Mouse (Mus musculus) forebrain, embryonic 11.5 days (tissue): ENCODE results near the gene Mobp. TPM values are rescaled to one million over a fixed set of nuclear protein-coding genes. Genes with fewer than 3 reads are reported as not detected.
A peak's percentile ranks its signal among the peaks of the same experiment; 100 is the strongest.

Experiments used
- ATAC-seq: fragments of 200-750 bp; cut with Nextera tagmentation; replicated peaks from 2 replicates; pipeline ENCODE4 v1.8.0; 2017; ENCODE audit warnings: moderate TSS enrichment; ENCODE audit not compliant: low FRiP score
- DNase-seq: peaks from one replicate; pipeline ENCODE4 v3.0.0-alpha.2; 2017; ENCODE audit warnings: low spot score
- H3K27ac ChIP-seq: fragments of 300-500 bp; sonication (generic); 2 replicates; pipeline ENCODE4 v1.5.1; 2014; ENCODE audit warnings: low read depth, low read length
- H3K27me3 ChIP-seq: fragments of 300-500 bp; sonication (generic); 2 replicates; pipeline ENCODE4 v1.6.1; 2014; ENCODE audit warnings: mild to moderate bottlenecking, low read length, mixed read lengths; ENCODE audit not compliant: control insufficient read depth, insufficient read depth
- H3K36me3 ChIP-seq: fragments of 300-500 bp; sonication (generic); 2 replicates; pipeline ENCODE4 v1.6.1; 2014; ENCODE audit warnings: mild to moderate bottlenecking, low read length, moderate library complexity, mixed read lengths; ENCODE audit not compliant: control insufficient read depth, insufficient read depth
- H3K4me1 ChIP-seq: fragments of 300-500 bp; sonication (generic); replicated peaks from 2 replicates; pipeline ENCODE4 v1.6.1; 2014; ENCODE audit warnings: low read length, mixed read lengths; ENCODE audit not compliant: control insufficient read depth, insufficient read depth
- H3K4me2 ChIP-seq: fragments of 300-500 bp; sonication (generic); 2 replicates; pipeline ENCODE4 v1.6.1; 2014; ENCODE audit warnings: low read depth, mild to moderate bottlenecking, low read length, moderate library complexity, mixed read lengths; ENCODE audit not compliant: severe bottlenecking
- H3K4me3 ChIP-seq: fragments of 300-500 bp; sonication (generic); 2 replicates; pipeline ENCODE4 v1.5.1; 2014; ENCODE audit warnings: low read depth, low read length
- H3K9ac ChIP-seq: fragments of 300-500 bp; sonication (generic); 2 replicates; pipeline ENCODE4 v1.6.1; 2014; ENCODE audit warnings: low read length
- H3K9me3 ChIP-seq: fragments of 300-500 bp; sonication (generic); 2 replicates; pipeline ENCODE4 v1.6.1; 2016; ENCODE audit warnings: low read length, mixed read lengths; ENCODE audit not compliant: control insufficient read depth
- WGBS: fragments of 180-500 bp; shearing (Covaris S2); extraction: QIAGEN DNeasy Blood & Tissue Kit; methylation state at CpG from one replicate; pipeline ENCODE4 v1.1.7; 2014; 5-methylcytosine and 5-hydroxymethylcytosine counted together
- polyA plus RNA-seq: library from polyadenylated mRNA; unstranded; fragments of >200 nt; fragmentation: Nextera tagmentation; extraction: Ambion mirVana; gene quantifications from 2 replicates; pipeline ENCODE4 v1.2.1, GENCODE M21; 2014

The Mobp gene
- polyA plus RNA-seq, 1 experiment from 2014 or later: 1.9 TPM

DNA sequence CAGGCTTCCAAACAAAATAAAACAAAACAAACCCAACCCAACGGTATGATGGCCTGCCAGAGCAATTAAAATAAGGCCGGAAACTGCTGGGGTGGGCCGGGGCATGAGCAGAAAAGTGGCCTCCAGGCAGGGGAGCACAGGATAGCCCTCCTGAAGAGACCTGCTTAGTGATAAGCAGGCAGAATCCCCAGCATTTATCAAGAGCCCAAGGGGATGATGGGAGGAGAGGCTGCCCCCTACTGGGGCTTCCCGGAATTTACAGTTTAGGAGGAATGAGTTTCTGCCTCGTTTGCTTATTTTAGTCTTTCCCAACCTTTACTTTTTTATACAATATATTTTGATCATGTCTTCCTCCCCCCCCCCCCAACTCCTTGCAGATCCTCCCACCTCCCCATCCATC lies 37.3 kb downstream of the Mobp start:
- ATAC-seq (no peak), DNase-seq (peak; percentile 51)
- no peaks in the 10 kb centered on the region for H3K4me1 ChIP-seq
- H3K27ac ChIP-seq: no peak overlapping the region
- no peak overlapping the region for H3K4me3 ChIP-seq
- H3K36me3 ChIP-seq: no peaks in the 10 kb centered on the region
- H3K4me2 ChIP-seq: no peak overlapping the region
- H3K27me3 ChIP-seq: no peaks in the 10 kb centered on the region
- H3K9ac ChIP-seq: no peak overlapping the region
- H3K9me3 ChIP-seq: no peaks in the 10 kb centered on the region
- WGBS: 92% methylated on average over 5 of the region's 5 CpGs

DNA sequence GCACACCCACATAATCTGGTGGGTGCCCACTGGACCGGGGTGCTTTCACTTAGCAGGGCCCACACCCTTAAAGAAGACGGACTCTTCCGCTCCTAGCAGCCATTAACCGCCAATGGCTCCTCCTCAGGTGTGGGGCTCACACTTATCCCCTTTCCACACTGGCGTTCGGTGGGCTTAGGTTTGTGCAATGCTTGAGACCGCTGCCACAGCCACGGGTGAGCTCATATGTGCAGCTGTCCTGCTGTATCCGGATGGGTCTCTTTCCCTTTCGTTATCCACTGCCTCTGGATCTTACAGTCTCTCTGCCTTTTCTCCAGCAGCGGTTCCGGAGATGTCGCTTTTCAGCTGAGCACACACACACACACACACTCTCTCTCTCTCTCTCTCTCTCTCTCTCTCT lies 41.4 kb downstream of the Mobp start:
- Histone ChIP-seq H3K9ac (peak overlapping the region; percentile 50; the same call in 1 of the 2 replicates), H3K9me3 (no peaks in the 10 kb centered on the region), H3K4me1 (no peaks in the 10 kb centered on the region), H3K4me3 (peak overlapping the region; percentile 30), H3K36me3 (no peaks in the 10 kb centered on the region), H3K27me3 (no peaks in the 10 kb centered on the region), H3K4me2 (peak overlapping the region; percentile 47), H3K27ac (no peak overlapping the region)
- no peak for DNase-seq
- 39% methylated on average over 13 of the region's 13 CpGs for WGBS
- peak; percentile 70 for ATAC-seq

DNA sequence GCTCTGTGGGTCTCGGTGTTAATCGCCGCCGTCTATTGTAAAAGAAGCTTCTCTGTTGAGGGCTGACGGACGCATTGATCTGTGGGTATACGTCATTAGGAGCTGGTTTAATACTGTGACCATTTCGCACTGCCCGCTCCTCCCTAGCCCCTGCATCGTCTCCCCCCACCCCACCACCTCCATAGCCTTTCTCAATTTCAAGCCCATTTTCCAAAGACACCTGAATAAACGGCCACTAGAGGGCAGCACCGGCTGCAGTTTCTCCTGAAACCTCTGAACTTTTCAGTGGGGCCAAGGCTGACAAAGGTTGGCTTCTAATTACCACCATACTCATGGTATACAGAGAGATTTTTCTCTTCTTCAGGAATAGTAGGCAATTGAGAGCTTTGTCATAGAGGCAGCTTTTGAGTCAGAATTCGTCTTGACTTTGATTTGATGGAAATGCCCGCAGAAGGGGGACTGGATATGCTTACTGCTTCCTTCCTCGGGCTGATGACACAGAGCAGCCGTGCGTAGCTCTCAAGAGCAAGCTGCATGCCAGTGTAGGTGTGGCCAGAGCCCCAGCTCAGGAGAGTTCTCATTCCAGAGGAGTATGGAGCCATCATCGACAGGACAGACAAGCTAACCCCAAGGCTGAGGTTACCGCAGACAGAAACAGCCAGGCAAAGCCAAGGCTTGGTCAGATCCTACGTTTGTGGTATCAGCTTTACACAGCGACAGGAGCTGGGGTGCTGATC lies 42.0 kb downstream of the Mobp start:
- peak; percentile 85 for ATAC-seq
- no peaks in the 10 kb centered on the region for H3K4me1 ChIP-seq
- no peaks in the 10 kb centered on the region for H3K27me3 ChIP-seq
- DNase-seq: peak; percentile 92
- H3K27ac ChIP-seq: no peak overlapping the region
- no peak overlapping the region; the same call in 1 of the 2 replicates for H3K9ac ChIP-seq
- peak overlapping the region; percentile 30 for H3K4me3 ChIP-seq
- H3K9me3 ChIP-seq: no peaks in the 10 kb centered on the region
- H3K36me3 ChIP-seq: no peaks in the 10 kb centered on the region
- WGBS: 27% methylated on average over 21 of the region's 21 CpGs
- peak overlapping the region; percentile 47 for H3K4me2 ChIP-seq

DNA sequence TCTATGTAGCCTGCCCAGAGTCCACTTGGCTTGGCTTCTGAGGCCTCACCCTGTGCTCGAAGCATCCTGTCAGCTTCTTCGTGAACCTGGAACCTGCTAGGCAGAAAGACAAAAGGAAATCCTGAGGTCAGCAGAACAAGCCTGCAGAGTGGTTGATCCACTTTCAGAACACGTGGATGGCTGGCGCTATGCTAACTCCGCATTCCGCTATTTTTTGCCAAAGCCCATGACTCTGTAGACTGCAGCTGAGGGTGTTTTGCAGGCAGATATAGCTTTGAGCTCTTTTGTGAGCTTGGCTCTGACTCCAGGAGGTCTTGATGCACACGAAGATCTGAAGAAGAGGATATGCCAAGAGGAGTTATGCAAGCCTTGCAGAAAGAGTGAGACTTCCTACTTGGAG lies 43.2 kb downstream of the Mobp start:
- Histone ChIP-seq H3K27me3 (no peaks in the 10 kb centered on the region), H3K27ac (no peak overlapping the region), H3K4me1 (no peaks in the 10 kb centered on the region), H3K4me2 (no peak overlapping the region), H3K9ac (no peak overlapping the region), H3K9me3 (no peaks in the 10 kb centered on the region), H3K36me3 (no peaks in the 10 kb centered on the region), H3K4me3 (no peak overlapping the region)
- no peak for ATAC-seq
- 84% methylated on average over 7 of the region's 7 CpGs for WGBS
- no peak for DNase-seq

DNA sequence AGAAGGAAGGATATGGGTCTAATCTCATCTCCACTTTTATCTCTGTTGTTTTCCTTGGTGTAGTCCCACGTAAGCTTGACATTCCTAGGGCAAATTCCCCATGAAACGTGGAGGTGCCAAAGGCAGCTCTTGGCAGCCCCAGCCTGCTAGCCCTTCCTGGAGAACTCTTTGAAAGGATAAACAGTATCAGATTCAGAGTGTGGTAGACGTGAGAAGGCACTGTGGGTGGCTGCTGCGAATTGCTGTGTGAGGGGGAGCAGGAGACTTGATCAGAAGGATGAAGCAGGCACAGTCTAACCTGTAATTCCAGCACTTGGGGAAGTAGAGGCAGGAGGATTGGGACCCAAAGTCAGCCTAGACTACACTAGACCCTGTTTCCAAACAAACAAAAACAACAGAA lies 51.4 kb downstream of the Mobp start:
- Histone ChIP-seq H3K36me3 (no peaks in the 10 kb centered on the region), H3K4me2 (no peak overlapping the region), H3K4me3 (no peak overlapping the region), H3K27ac (no peak overlapping the region), H3K9ac (no peak overlapping the region), H3K4me1 (no peaks in the 10 kb centered on the region), H3K27me3 (no peaks in the 10 kb centered on the region), H3K9me3 (no peaks in the 10 kb centered on the region)
- ATAC-seq (no peak), DNase-seq (no peak)
- 57% methylated on average over 4 of the region's 4 CpGs for WGBS

DNA sequence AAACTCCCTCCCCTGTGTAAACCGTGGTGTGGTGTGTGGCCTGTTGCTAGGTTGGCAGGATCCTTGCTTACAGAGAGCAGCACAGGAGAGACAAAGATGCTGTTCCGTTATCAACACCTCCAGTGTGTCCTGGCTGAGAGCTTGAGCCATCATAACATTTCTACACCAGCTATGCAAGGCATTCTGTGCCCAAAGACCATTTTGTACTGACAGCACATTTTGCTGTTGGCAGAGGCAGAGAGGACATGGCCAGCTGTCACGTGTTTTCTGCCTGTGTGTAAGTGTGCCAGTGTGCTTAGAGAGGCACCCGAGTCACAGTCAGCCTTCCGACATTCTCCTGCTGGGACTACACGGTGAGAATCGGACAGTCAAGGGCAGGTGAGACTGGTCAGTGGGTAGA lies 52.2 kb downstream of the Mobp start:
- ATAC-seq: no peak
- H3K27ac ChIP-seq: no peak overlapping the region
- H3K4me2 ChIP-seq: no peak overlapping the region
- no peak for DNase-seq
- H3K9me3 ChIP-seq: no peaks in the 10 kb centered on the region
- WGBS: 81% methylated on average over 7 of the region's 7 CpGs
- no peak overlapping the region for H3K4me3 ChIP-seq
- H3K9ac ChIP-seq: no peak overlapping the region
- H3K36me3 ChIP-seq: no peaks in the 10 kb centered on the region
- no peaks in the 10 kb centered on the region for H3K27me3 ChIP-seq
- no peaks in the 10 kb centered on the region for H3K4me1 ChIP-seq

DNA sequence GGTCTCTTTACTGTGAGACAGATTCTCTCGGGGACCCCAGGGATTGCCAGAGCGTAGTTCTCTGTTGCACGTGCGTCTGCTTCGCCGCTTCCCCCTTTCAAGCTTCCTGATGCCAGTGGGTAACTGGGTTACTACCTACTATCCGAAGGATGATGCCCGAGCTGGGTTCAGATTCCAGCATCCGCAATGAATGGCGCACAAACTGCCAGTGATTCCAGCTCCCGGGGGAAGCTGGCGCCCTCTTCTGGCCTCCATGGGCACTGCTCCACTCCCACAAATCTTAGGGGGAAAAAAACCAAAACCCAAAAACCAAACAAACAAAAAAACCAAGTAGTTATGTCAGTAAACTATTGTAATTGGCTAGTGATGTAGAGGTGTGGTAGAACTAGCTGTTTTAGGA lies 53.2 kb downstream of the Mobp start:
- no peak overlapping the region for H3K4me3 ChIP-seq
- DNase-seq (peak; percentile 64), ATAC-seq (no peak)
- no peak overlapping the region for H3K4me2 ChIP-seq
- no peak overlapping the region for H3K27ac ChIP-seq
- H3K36me3 ChIP-seq: no peaks in the 10 kb centered on the region
- H3K9me3 ChIP-seq: no peaks in the 10 kb centered on the region
- no peaks in the 10 kb centered on the region for H3K27me3 ChIP-seq
- H3K9ac ChIP-seq: no peak overlapping the region
- 26% methylated on average over 12 of the region's 12 CpGs for WGBS
- H3K4me1 ChIP-seq: no peaks in the 10 kb centered on the region

DNA sequence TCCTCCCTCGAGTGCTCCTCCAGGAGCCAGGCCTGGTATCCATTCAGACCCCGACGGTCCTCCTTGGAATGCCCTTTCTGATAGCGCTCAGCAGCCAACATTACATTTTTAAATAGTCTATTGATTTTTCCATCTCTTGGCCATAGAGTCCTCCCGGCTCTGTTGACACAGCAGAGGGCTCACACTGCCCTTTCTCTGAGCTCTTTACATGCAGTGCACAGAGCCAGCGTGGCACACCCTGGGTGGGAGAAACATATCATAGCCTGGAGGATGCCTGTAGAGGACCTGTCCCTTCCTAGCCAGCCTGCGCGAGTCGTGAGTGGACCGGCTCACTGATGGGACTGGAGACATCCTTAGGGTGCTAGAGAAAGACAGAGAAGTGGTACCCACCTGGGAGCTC lies 54.4 kb downstream of the Mobp start:
- no peaks in the 10 kb centered on the region for H3K4me1 ChIP-seq
- DNase-seq (no peak), ATAC-seq (no peak)
- no peak overlapping the region for H3K4me3 ChIP-seq
- no peaks in the 10 kb centered on the region for H3K36me3 ChIP-seq
- H3K9ac ChIP-seq: no peak overlapping the region
- no peaks in the 10 kb centered on the region for H3K9me3 ChIP-seq
- H3K27ac ChIP-seq: no peak overlapping the region
- no peaks in the 10 kb centered on the region for H3K27me3 ChIP-seq
- WGBS: 90% methylated on average over 10 of the region's 10 CpGs
- no peak overlapping the region for H3K4me2 ChIP-seq

DNA sequence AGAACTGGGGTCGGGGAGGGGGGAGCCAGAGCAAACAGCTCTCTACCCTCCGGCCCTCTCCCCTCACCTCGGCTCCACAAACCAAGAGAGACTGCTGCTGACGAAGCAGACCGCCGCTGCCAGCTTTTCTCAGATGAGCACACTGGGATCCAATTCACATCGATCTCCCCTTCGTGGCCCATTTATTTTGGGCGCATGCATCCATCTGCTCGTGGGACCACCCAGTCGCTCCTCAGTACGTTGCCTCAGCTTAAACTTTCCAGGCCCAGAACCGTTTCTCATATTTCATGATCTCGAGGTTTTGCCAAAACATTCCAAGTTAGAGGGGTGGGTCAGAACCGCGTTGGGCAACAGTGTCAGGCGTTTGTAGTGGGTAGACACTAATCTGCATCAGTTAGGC lies 57.4 kb downstream of the Mobp start:
- Histone ChIP-seq H3K27me3 (no peaks in the 10 kb centered on the region), H3K27ac (no peak overlapping the region), H3K9me3 (no peaks in the 10 kb centered on the region), H3K4me2 (no peak overlapping the region), H3K4me1 (no peaks in the 10 kb centered on the region), H3K9ac (no peak overlapping the region), H3K4me3 (no peak overlapping the region), H3K36me3 (no peaks in the 10 kb centered on the region)
- ATAC-seq (no peak), DNase-seq (no peak)
- WGBS: 87% methylated on average over 17 of the region's 17 CpGs
